In genomic region chr5:137159461-137159860, GRCm38 (mm10) we compare ENCODE assay signal across 9 mouse cellular contexts. TPM values are rescaled to one million over a fixed set of nuclear protein-coding genes. Genes with fewer than 3 reads are reported as not detected.
DNase-seq lines count a peak whose midpoint lies in the region; ATAC-seq and TF ChIP-seq lines count a peak whose summit lies in the region.
"Had no signal": no experiment of that assay in that cellular context is flagged by ENCODE, and none has a peak within 500 bp of the region (broad histone marks: within the 10 kb centered on the region; RNA-seq: fewer than 3 reads in every experiment).

No protein-coding gene starts in this region.

- no peak overlapping the region for H3K4me2 ChIP-seq in forebrain, postnatal 0 days (ENCODE audit: low read depth)
- no peak overlapping the region for H3K4me2 ChIP-seq in forebrain, embryonic 15.5 days (replicated peaks)
- no peak overlapping the region for H3K4me2 ChIP-seq in hindbrain, embryonic 13.5 days

- H3K4me1 ChIP-seq in forebrain, postnatal 0 days (ENCODE audit: insufficient read depth): no peaks in the 10 kb centered on the region
- H3K4me1 ChIP-seq in forebrain, embryonic 15.5 days: no peaks in the 10 kb centered on the region
- H3K4me1 ChIP-seq in hindbrain, embryonic 13.5 days (replicated peaks): no peaks in the 10 kb centered on the region

- DNase-seq in forebrain, postnatal 0 days: peak; percentile 14
- peak; percentile 5 to 6 for DNase-seq in urinary bladder, adult 18-20 months (ENCODE audit: low spot score in 2 of 2)
- DNase-seq in urinary bladder, postnatal 4 days (ENCODE audit: low spot score in 2 of 2): no peak
- DNase-seq in embryo, embryonic 11 days: peak; percentile 19
- DNase-seq in layer of hippocampus, adult 2 months (ENCODE audit: low spot score in 2 of 2): peak; percentile 2 to 40
- DNase-seq in retina, embryonic 14.5 days (ENCODE audit: low spot score): peak; percentile 15

- H3K36me3 ChIP-seq in forebrain, postnatal 0 days (ENCODE audit: insufficient read depth): no peaks in the 10 kb centered on the region
- H3K36me3 ChIP-seq in forebrain, embryonic 15.5 days: no peaks in the 10 kb centered on the region
- H3K36me3 ChIP-seq in hindbrain, embryonic 13.5 days: no peaks in the 10 kb centered on the region

- H3K9ac ChIP-seq in forebrain, postnatal 0 days: no peak overlapping the region
- H3K9ac ChIP-seq in forebrain, embryonic 15.5 days (replicated peaks): no peak overlapping the region
- H3K9ac ChIP-seq in hindbrain, embryonic 13.5 days: no peak overlapping the region

- H3K27ac ChIP-seq in forebrain, postnatal 0 days (ENCODE audit: low read depth, low read length): no peak overlapping the region
- no peak overlapping the region for H3K27ac ChIP-seq in forebrain, embryonic 15.5 days (replicated peaks)
- no peak overlapping the region for H3K27ac ChIP-seq in layer of hippocampus, adult 2 months
- no peak overlapping the region for H3K27ac ChIP-seq in hindbrain, embryonic 13.5 days

- no peaks in the 10 kb centered on the region for H3K27me3 ChIP-seq in forebrain, postnatal 0 days (ENCODE audit: insufficient read depth, low read length)
- no peaks in the 10 kb centered on the region for H3K27me3 ChIP-seq in forebrain, embryonic 15.5 days
- H3K27me3 ChIP-seq in hindbrain, embryonic 13.5 days: no peaks in the 10 kb centered on the region

- ATAC-seq in forebrain, postnatal 0 days: no peak
- ATAC-seq in forebrain, embryonic 15.5 days (replicated peaks): no peak
- ATAC-seq in hindbrain, embryonic 13.5 days (ENCODE audit: low FRiP score): no peak

- TF ChIP-seq CTCF in forebrain, postnatal 0 days (IDR thresholded peaks at IDR 0.05; ENCODE audit: low read depth): peak; percentile 62
- TF ChIP-seq CTCF in layer of hippocampus, adult 2 months (conservative IDR thresholded peaks at IDR 0.05): peak; percentile 83

- 41% methylated on average over 11 of the region's 11 CpGs for WGBS in forebrain, postnatal 0 days
- 41% methylated on average over 11 of the region's 11 CpGs for WGBS in forebrain, embryonic 15.5 days
- 37% methylated on average over 11 of the region's 11 CpGs for WGBS in hindbrain, embryonic 13.5 days

- no peak overlapping the region for H3K4me3 ChIP-seq in forebrain, postnatal 0 days (ENCODE audit: low read depth, low read length)
- H3K4me3 ChIP-seq in forebrain, embryonic 15.5 days: no peak overlapping the region
- no peak overlapping the region for H3K4me3 ChIP-seq in layer of hippocampus, adult 2 months
- no peak overlapping the region for H3K4me3 ChIP-seq in hindbrain, embryonic 13.5 days

- H3K9me3 ChIP-seq in forebrain, postnatal 0 days (ENCODE audit: low read length): 0 out of 2 replicates have a peak, but pooled peaks cover 3% of the 10 kb centered on the region
- no peaks in the 10 kb centered on the region for H3K9me3 ChIP-seq in forebrain, embryonic 15.5 days
- H3K9me3 ChIP-seq in hindbrain, embryonic 13.5 days: peaks cover 12% of the 10 kb centered on the region

RNA-seq across cellular contexts. Expression of gene Muc3, which starts 10.3 kb away (rescaled TPM):
- not detected in 2 replicates for total RNA-seq in forebrain, postnatal 0 days (2014; rRNA removed)
- not detected in 2 replicates for polyA plus RNA-seq in forebrain, postnatal 0 days (2015; fragmentation: Nextera tagmentation; extraction: Ambion mirVana)
- polyA plus RNA-seq in forebrain, embryonic 15.5 days (2015; fragmentation: Nextera tagmentation; extraction: Ambion mirVana): not detected in 2 replicates
- total RNA-seq in layer of hippocampus, adult 2 months (2021): not detected
- polyA plus RNA-seq in hindbrain, embryonic 13.5 days (2015; fragmentation: Nextera tagmentation; extraction: Ambion mirVana): not detected in 2 replicates
- total RNA-seq: layer of hippocampus, adult 8-10 months had no signal

RNA-seq across cellular contexts. Expression of gene Trim56, which starts 43.5 kb away (rescaled TPM):
- 4.0 and 5.7 TPM in 2 replicates for total RNA-seq in forebrain, postnatal 0 days (2014; rRNA removed)
- polyA plus RNA-seq in forebrain, postnatal 0 days (2015; fragmentation: Nextera tagmentation; extraction: Ambion mirVana): 1.1 and 2.3 TPM in 2 replicates
- 3.4 and 3.7 TPM in 2 replicates for polyA plus RNA-seq in forebrain, embryonic 15.5 days (2015; fragmentation: Nextera tagmentation; extraction: Ambion mirVana)
- 1 to 10 TPM; 5.5 to 5.8 TPM for total RNA-seq in layer of hippocampus, adult 2 months (2021)
- 2.4 and 2.8 TPM in 2 replicates for polyA plus RNA-seq in hindbrain, embryonic 13.5 days (2015; fragmentation: Nextera tagmentation; extraction: Ambion mirVana)

RNA-seq across cellular contexts. Expression of gene Muc3a, which starts 52.7 kb away (rescaled TPM):
- total RNA-seq in forebrain, postnatal 0 days (2014; rRNA removed): 0.10 and 0.31 TPM in 2 replicates
- polyA plus RNA-seq in forebrain, postnatal 0 days (2015; fragmentation: Nextera tagmentation; extraction: Ambion mirVana): 0.13 TPM in 2 replicates
- polyA plus RNA-seq in forebrain, embryonic 15.5 days (2015; fragmentation: Nextera tagmentation; extraction: Ambion mirVana): 0.09 TPM in 1 of 2 replicates, not detected in the other
- total RNA-seq in layer of hippocampus, adult 2 months (2021): 1 to 10 TPM; 3.6 to 4.2 TPM
- 0.12 and 0.13 TPM in 2 replicates for polyA plus RNA-seq in hindbrain, embryonic 13.5 days (2015; fragmentation: Nextera tagmentation; extraction: Ambion mirVana)

Comparison
In these comparisons a context has a peak if more than half of its experiments do, and no peak if none do; other contexts are left out.
1. DNase-seq: peak in forebrain, postnatal 0 days (single experiment), urinary bladder, adult 18-20 months (2 of 2), embryo, embryonic 11 days (single experiment), layer of hippocampus, adult 2 months (2 of 2) and retina, embryonic 14.5 days (single experiment); none in urinary bladder, postnatal 4 days (0 of 2).